Mouse (Mus musculus): ENCODE data around the gene Naga. TPM values are rescaled to one million over a fixed set of nuclear protein-coding genes. Genes with fewer than 3 reads are reported as not detected.

The Naga gene
- polyA plus RNA-seq, 1 experiment from 2014 or later: 79.6 TPM

GRCm38 (mm10) chr15:82342543-82342935 lies 3.8 kb upstream of the Naga start:
- H3K27ac ChIP-seq: peak overlapping the region; percentile 88
- H3K9ac ChIP-seq: no peak overlapping the region
- 0 out of 2 replicates have a peak, but pooled peaks cover 4% of the 10 kb centered on the region for H3K36me3 ChIP-seq
- H3K4me3 ChIP-seq (replicated peaks): no peak overlapping the region
- H3K27me3 ChIP-seq (replicated peaks): no peaks in the 10 kb centered on the region
- no peaks in the 10 kb centered on the region for H3K9me3 ChIP-seq
- ATAC-seq (ENCODE audit: insufficient read depth, low FRiP score, low read depth): no peak
- H3K4me2 ChIP-seq: peak overlapping the region; percentile 83
- WGBS: 74% methylated on average over 5 of the region's 5 CpGs
- H3K4me1 ChIP-seq: peaks cover 42% of the 10 kb centered on the region

- Histone ChIP-seq H3K9me3 (no peaks in the 10 kb centered on the region), H3K27me3 (replicated peaks) (no peaks in the 10 kb centered on the region), H3K4me2 (peak overlapping the region; percentile 83), H3K9ac (peak overlapping the region; percentile 53; the same call in 1 of the 2 replicates), H3K4me3 (replicated peaks) (peak overlapping the region; percentile 59), H3K4me1 (peaks cover 40% of the 10 kb centered on the region), H3K36me3 (0 out of 2 replicates have a peak, but pooled peaks cover 4% of the 10 kb centered on the region), H3K27ac (peak overlapping the region; percentile 88)
- 46% methylated on average over 15 of the region's 15 CpGs for WGBS
- peak; percentile 15; the same call in 1 of the 2 replicates for ATAC-seq (ENCODE audit: insufficient read depth, low FRiP score, low read depth)
These were observed 3.2 kb upstream of the Naga start for GRCm38 (mm10) chr15:82341675-82342542.

GRCm38 (mm10) chr15:82341036-82341501 lies 2.3 kb upstream of the Naga start:
- Histone ChIP-seq H3K27me3 (replicated peaks) (no peaks in the 10 kb centered on the region), H3K9ac (peak overlapping the region; percentile 53), H3K4me1 (peaks cover 38% of the 10 kb centered on the region), H3K4me2 (peak overlapping the region; percentile 83), H3K36me3 (0 out of 2 replicates have a peak, but pooled peaks cover 8% of the 10 kb centered on the region), H3K27ac (peak overlapping the region; percentile 88), H3K9me3 (no peaks in the 10 kb centered on the region), H3K4me3 (replicated peaks) (peak overlapping the region; percentile 59)
- WGBS: 1% methylated on average over 39 of the region's 40 CpGs
- peak; percentile 11; the same call in 1 of the 2 replicates for ATAC-seq (ENCODE audit: insufficient read depth, low FRiP score, low read depth)

GRCm38 (mm10) chr15:82340414-82341035 lies 1.8 kb upstream of the Naga start:
- Histone ChIP-seq H3K9me3 (no peaks in the 10 kb centered on the region), H3K4me3 (replicated peaks) (peak overlapping the region; percentile 59), H3K9ac (peak overlapping the region; percentile 53), H3K4me1 (peaks cover 38% of the 10 kb centered on the region), H3K27me3 (replicated peaks) (no peaks in the 10 kb centered on the region), H3K4me2 (peak overlapping the region; percentile 83), H3K27ac (peak overlapping the region; percentile 88), H3K36me3 (0 out of 2 replicates have a peak, but pooled peaks cover 8% of the 10 kb centered on the region)
- 27% methylated on average over 21 of the region's 21 CpGs for WGBS
- ATAC-seq (ENCODE audit: insufficient read depth, low FRiP score, low read depth): no peak

- Histone ChIP-seq H3K27ac (peak overlapping the region; percentile 88), H3K4me1 (peaks cover 38% of the 10 kb centered on the region), H3K9me3 (no peaks in the 10 kb centered on the region), H3K9ac (no peak overlapping the region), H3K36me3 (0 out of 2 replicates have a peak, but pooled peaks cover 8% of the 10 kb centered on the region), H3K27me3 (replicated peaks) (no peaks in the 10 kb centered on the region), H3K4me2 (peak overlapping the region; percentile 83; the same call in 1 of the 2 replicates), H3K4me3 (replicated peaks) (no peak overlapping the region)
- ATAC-seq (ENCODE audit: insufficient read depth, low FRiP score, low read depth): no peak
- 62% methylated on average over 8 of the region's 8 CpGs for WGBS
These were observed 1.0 kb upstream of the Naga start for GRCm38 (mm10) chr15:82339634-82340254.

GRCm38 (mm10) chr15:82339150-82339549 lies 425 bp upstream of the Naga start:
- Histone ChIP-seq H3K36me3 (0 out of 2 replicates have a peak, but pooled peaks cover 8% of the 10 kb centered on the region), H3K9ac (0 out of 2 replicates have a peak overlapping the region, but pooled peaks have one; percentile 53), H3K4me2 (peak overlapping the region; percentile 67), H3K9me3 (no peaks in the 10 kb centered on the region), H3K27me3 (replicated peaks) (no peaks in the 10 kb centered on the region), H3K4me3 (replicated peaks) (peak overlapping the region; percentile 65), H3K27ac (peak overlapping the region; percentile 88; the same call in 1 of the 2 replicates), H3K4me1 (peaks cover 38% of the 10 kb centered on the region)
- no peak for ATAC-seq (ENCODE audit: insufficient read depth, low FRiP score, low read depth)
- WGBS: 53% methylated on average over 10 of the region's 10 CpGs

- Histone ChIP-seq H3K9me3 (no peaks in the 10 kb centered on the region), H3K27ac (peak overlapping the region; percentile 70; the same call in 1 of the 2 replicates), H3K36me3 (0 out of 2 replicates have a peak, but pooled peaks cover 3% of the 10 kb centered on the region), H3K4me1 (peaks cover 38% of the 10 kb centered on the region), H3K4me3 (replicated peaks) (peak overlapping the region; percentile 65), H3K27me3 (replicated peaks) (no peaks in the 10 kb centered on the region), H3K9ac (peak overlapping the region; percentile 53), H3K4me2 (peak overlapping the region; percentile 67)
- WGBS: 12% methylated on average over 4 of the region's 4 CpGs
- no peak for ATAC-seq (ENCODE audit: insufficient read depth, low FRiP score, low read depth)
These were observed 850 bp downstream of the Naga start for GRCm38 (mm10) chr15:82337875-82338274.

- 89% methylated on average over 12 of the region's 12 CpGs for WGBS
- Histone ChIP-seq H3K27me3 (replicated peaks) (no peaks in the 10 kb centered on the region), H3K4me1 (peaks cover 30% of the 10 kb centered on the region), H3K9ac (no peak overlapping the region), H3K4me3 (replicated peaks) (no peak overlapping the region), H3K36me3 (0 out of 2 replicates have a peak, but pooled peaks cover 4% of the 10 kb centered on the region), H3K27ac (no peak overlapping the region), H3K9me3 (no peaks in the 10 kb centered on the region), H3K4me2 (no peak overlapping the region)
- ATAC-seq (ENCODE audit: insufficient read depth, low FRiP score, low read depth): no peak
These were observed 2.1 kb downstream of the Naga start for GRCm38 (mm10) chr15:82336629-82337028.

GRCm38 (mm10) chr15:82335194-82335593 lies 3.5 kb downstream of the Naga start:
- H3K27ac ChIP-seq: no peak overlapping the region
- H3K4me2 ChIP-seq: no peak overlapping the region
- H3K36me3 ChIP-seq: 0 out of 2 replicates have a peak, but pooled peaks cover 11% of the 10 kb centered on the region
- H3K4me1 ChIP-seq: peaks cover 19% of the 10 kb centered on the region
- 98% methylated on average over 4 of the region's 4 CpGs for WGBS
- H3K4me3 ChIP-seq (replicated peaks): no peak overlapping the region
- H3K9me3 ChIP-seq: no peaks in the 10 kb centered on the region
- no peak overlapping the region for H3K9ac ChIP-seq
- ATAC-seq (ENCODE audit: insufficient read depth, low FRiP score, low read depth): no peak
- H3K27me3 ChIP-seq (replicated peaks): no peaks in the 10 kb centered on the region

GRCm38 (mm10) chr15:82325382-82325781 lies 13.3 kb downstream of the Naga start:
- Histone ChIP-seq H3K4me3 (replicated peaks) (no peak overlapping the region), H3K36me3 (0 out of 2 replicates have a peak, but pooled peaks cover 4% of the 10 kb centered on the region), H3K27me3 (replicated peaks) (no peaks in the 10 kb centered on the region), H3K9ac (no peak overlapping the region), H3K9me3 (no peaks in the 10 kb centered on the region), H3K27ac (no peak overlapping the region), H3K4me2 (no peak overlapping the region), H3K4me1 (peaks cover 6% of the 10 kb centered on the region; the same call in 1 of the 2 replicates)
- ATAC-seq (ENCODE audit: insufficient read depth, low FRiP score, low read depth): no peak
- WGBS: 66% methylated on average over 2 of the region's 2 CpGs

GRCm38 (mm10) chr15:82322195-82322594 lies 16.5 kb downstream of the Naga start:
- Histone ChIP-seq H3K27ac (no peak overlapping the region), H3K4me2 (no peak overlapping the region), H3K36me3 (no peaks in the 10 kb centered on the region), H3K4me1 (peaks cover 6% of the 10 kb centered on the region; the same call in 1 of the 2 replicates), H3K4me3 (replicated peaks) (no peak overlapping the region), H3K9ac (no peak overlapping the region), H3K27me3 (replicated peaks) (no peaks in the 10 kb centered on the region), H3K9me3 (no peaks in the 10 kb centered on the region)
- WGBS: 65% methylated on average over 8 of the region's 8 CpGs
- no peak for ATAC-seq (ENCODE audit: insufficient read depth, low FRiP score, low read depth)

All from stomach, embryonic 15.5 days (tissue).